Mouse (Mus musculus): ENCODE measurements around the gene Slfn5.

- TF ChIP-seq CTCF (IDR thresholded peaks at IDR 0.05): no peak
- peak; percentile 29; the same call in 1 of the 2 replicates for TF ChIP-seq POLR2A (IDR thresholded peaks at IDR 0.05; ENCODE audit: insufficient read depth, low read depth, low read length)
Measured at GRCm38 (mm10) chr11:82947457-82947856, 3.7 kb upstream of the Slfn5 start.

Measured in heart, adult 2 months (tissue).